Mouse (Mus musculus) stomach, postnatal 0 days (tissue): Measurements from ENCODE around the gene Ctr9. TPM values are rescaled to one million over a fixed set of nuclear protein-coding genes. Genes with fewer than 3 reads are reported as not detected.

Experiments used
- ATAC-seq: fragments of 200-750 bp; cut with Nextera tagmentation; 2 replicates; pipeline ENCODE4 v1.8.0; 2017; ENCODE audit not compliant: low FRiP score, low TSS enrichment
- DNase-seq: peaks from one replicate; pipeline ENCODE4 v3.0.0-alpha.2; 2016; ENCODE audit warnings: low spot score
- H3K27ac ChIP-seq: fragments of 300-500 bp; sonication (generic); replicated peaks from 2 replicates; pipeline ENCODE4 v1.5.1; 2014; ENCODE audit warnings: mild to moderate bottlenecking, control low read depth
- H3K27me3 ChIP-seq: fragments of 300-500 bp; sonication (generic); 2 replicates; pipeline ENCODE4 v1.6.1; 2014; ENCODE audit warnings: low read length; ENCODE audit not compliant: control insufficient read depth, insufficient read depth
- H3K36me3 ChIP-seq: fragments of 300-500 bp; sonication (generic); 2 replicates; pipeline ENCODE4 v1.6.1; 2014; ENCODE audit warnings: low read length, mixed read lengths; ENCODE audit not compliant: control insufficient read depth, insufficient read depth
- H3K4me1 ChIP-seq: fragments of 300-500 bp; sonication (generic); replicated peaks from 2 replicates; pipeline ENCODE4 v1.6.1; 2014; ENCODE audit warnings: antibody characterized with exemption; ENCODE audit not compliant: control insufficient read depth, insufficient read depth
- H3K4me2 ChIP-seq: fragments of 300-500 bp; sonication (generic); replicated peaks from 2 replicates; pipeline ENCODE4 v1.6.1; 2014; ENCODE audit warnings: low read depth, mild to moderate bottlenecking, control low read depth, moderate library complexity
- H3K4me3 ChIP-seq: fragments of 300-500 bp; sonication (generic); 2 replicates; pipeline ENCODE4 v1.5.1; 2014; ENCODE audit warnings: low read depth, low read length, control low read depth
- H3K9ac ChIP-seq: fragments of 300-500 bp; sonication (generic); 2 replicates; pipeline ENCODE4 v1.6.1; 2014; ENCODE audit warnings: mild to moderate bottlenecking, low read length, control low read depth, mixed read lengths
- H3K9me3 ChIP-seq: fragments of 300-500 bp; sonication (generic); 2 replicates; pipeline ENCODE4 v1.6.1; 2016; ENCODE audit warnings: low read length; ENCODE audit not compliant: control insufficient read depth
- CTCF ChIP-seq: IDR thresholded peaks from 2 replicates; pipeline ENCODE4 v1.5.1; 2016; ENCODE audit warnings: antibody characterized with exemption, low read depth, mild to moderate bottlenecking, moderate library complexity
- EP300 ChIP-seq: optimal IDR thresholded peaks from 2 replicates; pipeline ENCODE3; 2016; ENCODE audit warnings: antibody characterized with exemption
- WGBS: fragments of 180-500 bp; shearing (Covaris S2); extraction: QIAGEN DNeasy Blood & Tissue Kit; methylation state at CpG from one replicate; pipeline ENCODE4 v1.1.7; 2014; 5-methylcytosine and 5-hydroxymethylcytosine counted together
- polyA plus RNA-seq: library from polyadenylated mRNA; unstranded; fragments of >200 nt; fragmentation: Nextera tagmentation; extraction: Ambion mirVana; gene quantifications from 2 replicates; pipeline ENCODE4 v1.2.1, GENCODE M21; 2015

Gene Ctr9
- polyA plus RNA-seq, 1 experiment from 2014 or later, result 26.4 TPM

- H3K9me3 ChIP-seq, result no peaks in the 10 kb centered on the region
- no peak overlapping the region for H3K4me2 ChIP-seq
- H3K4me1 ChIP-seq, result no peaks in the 10 kb centered on the region
- no peak overlapping the region for H3K27ac ChIP-seq
- no peaks in the 10 kb centered on the region for H3K27me3 ChIP-seq
- DNase-seq, result no peak
- ATAC-seq, result no peak
- H3K36me3 ChIP-seq, result no peaks in the 10 kb centered on the region
- no peak overlapping the region for H3K9ac ChIP-seq
- 64% methylated on average over 3 of the region's 3 CpGs for WGBS
- no peak overlapping the region for H3K4me3 ChIP-seq
- TF ChIP-seq EP300 (no peak), CTCF (no peak)
These were observed 11.8 kb upstream of the Ctr9 start for GRCm38 (mm10) chr7:111016921-111017320.

DNA sequence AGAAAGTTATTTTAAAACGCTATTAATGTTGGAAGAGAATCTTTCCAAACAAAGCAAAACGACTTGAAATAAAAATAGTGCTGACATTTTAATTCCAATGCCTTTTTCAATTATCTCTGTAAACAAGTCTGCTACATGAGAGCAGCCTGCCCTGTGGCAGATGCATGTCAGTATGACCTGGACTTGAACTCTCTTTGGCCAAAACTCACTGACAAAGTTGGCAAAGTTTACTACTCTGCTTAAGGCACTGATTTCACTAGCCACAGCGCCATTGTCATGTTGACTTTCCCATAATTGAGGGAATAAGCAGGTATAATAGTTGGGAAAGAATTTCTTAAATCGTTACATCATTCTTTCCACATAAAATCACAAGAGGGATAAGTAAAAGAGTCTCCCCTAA lies 7.9 kb upstream of the Ctr9 start:
- Histone ChIP-seq H3K4me3 (no peak overlapping the region), H3K9me3 (no peaks in the 10 kb centered on the region), H3K4me2 (no peak overlapping the region), H3K4me1 (no peaks in the 10 kb centered on the region; the same call in 1 of the 2 replicates), H3K9ac (no peak overlapping the region), H3K27me3 (no peaks in the 10 kb centered on the region), H3K36me3 (no peaks in the 10 kb centered on the region), H3K27ac (no peak overlapping the region)
- no peak for ATAC-seq
- no peak for TF ChIP-seq EP300
- TF ChIP-seq CTCF, result no peak
- 50% methylated on average over 4 of the region's 4 CpGs for WGBS
- DNase-seq, result no peak

DNA sequence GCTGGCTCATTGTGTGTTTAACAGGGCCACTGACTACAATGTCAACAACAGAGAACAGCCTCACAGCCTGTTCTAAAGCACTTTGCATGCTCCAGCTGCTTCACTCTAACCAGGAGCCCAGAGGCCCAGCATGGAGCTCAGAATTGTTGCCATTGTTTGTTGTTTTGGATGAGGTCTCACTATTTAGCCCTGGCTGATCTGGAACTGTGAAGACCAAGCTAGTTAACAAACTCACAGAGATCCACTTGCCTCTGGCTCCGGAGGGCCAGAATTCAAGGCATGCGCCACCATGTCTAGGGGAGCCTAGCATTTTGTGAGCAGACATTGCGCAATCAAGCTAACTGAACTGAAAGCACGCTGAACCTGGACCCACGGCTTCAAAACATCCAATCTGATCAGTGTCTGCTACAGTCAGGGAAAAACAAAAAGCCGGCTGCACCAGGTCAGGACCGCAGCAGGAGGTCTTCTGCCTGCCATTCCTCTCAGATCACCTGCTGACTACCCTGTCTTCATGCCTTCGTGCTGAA lies 4.6 kb upstream of the Ctr9 start:
- no peak for TF ChIP-seq CTCF
- TF ChIP-seq EP300, result no peak
- Histone ChIP-seq H3K36me3 (no peaks in the 10 kb centered on the region), H3K27me3 (no peaks in the 10 kb centered on the region), H3K4me2 (peak overlapping the region; percentile 36), H3K9ac (no peak overlapping the region), H3K4me3 (no peak overlapping the region), H3K9me3 (no peaks in the 10 kb centered on the region), H3K27ac (peak overlapping the region; percentile 76), H3K4me1 (no peaks in the 10 kb centered on the region; the same call in 1 of the 2 replicates)
- DNase-seq (peak; percentile 50), ATAC-seq (peak; percentile 71)
- WGBS, result 29% methylated on average over 8 of the region's 8 CpGs

GRCm38 (mm10) chr7:111024912-111025311 lies 3.8 kb upstream of the Ctr9 start:
- ATAC-seq (no peak), DNase-seq (no peak)
- Histone ChIP-seq H3K4me1 (no peaks in the 10 kb centered on the region; the same call in 1 of the 2 replicates), H3K4me2 (no peak overlapping the region), H3K36me3 (no peaks in the 10 kb centered on the region), H3K27ac (no peak overlapping the region), H3K9me3 (no peaks in the 10 kb centered on the region), H3K27me3 (no peaks in the 10 kb centered on the region), H3K9ac (no peak overlapping the region), H3K4me3 (no peak overlapping the region)
- 51% methylated on average over 4 of the region's 4 CpGs for WGBS
- TF ChIP-seq CTCF (no peak), EP300 (no peak)

- 0% methylated on average over 25 of the region's 29 CpGs for WGBS
- no peak for TF ChIP-seq EP300
- no peak for TF ChIP-seq CTCF
- Histone ChIP-seq H3K36me3 (peaks cover 2% of the 10 kb centered on the region; the same call in 1 of the 2 replicates), H3K4me2 (peak overlapping the region; percentile 80), H3K27me3 (no peaks in the 10 kb centered on the region), H3K9ac (peak overlapping the region; percentile 84), H3K9me3 (no peaks in the 10 kb centered on the region), H3K27ac (peak overlapping the region; percentile 94), H3K4me1 (no peaks in the 10 kb centered on the region; the same call in 1 of the 2 replicates), H3K4me3 (peak overlapping the region; percentile 83)
- DNase-seq (no peak), ATAC-seq (peak; percentile 56)
These were observed 349 bp downstream of the Ctr9 start for GRCm38 (mm10) chr7:111029046-111029553.

DNA sequence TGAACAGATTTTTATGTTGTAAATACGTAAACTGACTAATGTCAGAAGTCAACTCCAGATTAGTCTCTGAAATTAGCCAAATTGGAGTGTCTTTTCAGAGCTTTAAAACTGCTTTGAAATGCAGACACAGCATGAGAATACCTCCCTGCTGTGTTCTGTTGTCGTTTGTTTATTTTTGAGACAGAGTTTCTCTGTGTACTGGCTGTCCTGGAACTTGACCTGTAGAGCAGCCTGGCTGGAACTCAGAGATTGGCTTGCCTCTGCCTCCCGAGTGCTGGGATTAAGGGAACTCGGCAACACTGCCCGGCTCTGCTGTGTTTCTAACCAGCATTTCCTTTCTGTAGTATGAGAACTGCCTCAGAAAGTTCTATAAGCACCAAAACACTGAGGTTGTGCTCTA lies 20.2 kb downstream of the Ctr9 start:
- 88% methylated on average over 5 of the region's 5 CpGs for WGBS
- DNase-seq (no peak), ATAC-seq (no peak)
- Histone ChIP-seq H3K27ac (no peak overlapping the region), H3K4me1 (no peaks in the 10 kb centered on the region), H3K36me3 (peaks cover 24% of the 10 kb centered on the region), H3K4me3 (no peak overlapping the region), H3K9ac (no peak overlapping the region), H3K9me3 (no peaks in the 10 kb centered on the region), H3K27me3 (no peaks in the 10 kb centered on the region), H3K4me2 (no peak overlapping the region)
- no peak for TF ChIP-seq EP300
